Mouse (Mus musculus) cortical plate, adult 2 months (tissue): ENCODE measurements around the gene Tesk2.

Experiments
- CTCF ChIP-seq: fragments of 200-500 bp; IDR thresholded peaks from 2 replicates; pipeline ENCODE4 v1.5.1; 2011; ENCODE audit warnings: mild to moderate bottlenecking, control low read depth, low read length; ENCODE audit not compliant: insufficient read depth; ENCODE audit errors: extremely low read depth
- POLR2A ChIP-seq: fragments of 200-500 bp; IDR thresholded peaks from 2 replicates; pipeline ENCODE4 v1.6.1; 2011; ENCODE audit warnings: mild to moderate bottlenecking, low read length, control low read depth; ENCODE audit not compliant: insufficient read depth; ENCODE audit errors: extremely low read depth

- TF ChIP-seq CTCF = no peak
- TF ChIP-seq POLR2A = no peak
Observed at GRCm38 (mm10) chr4:116796442-116797110, 75.8 kb downstream of the Tesk2 start.
